Mouse (Mus musculus) C2C12 (cell line): ENCODE results near the gene Pard3b. TPM values are rescaled to one million over a fixed set of nuclear protein-coding genes. Genes with fewer than 3 reads are reported as not detected.

Source experiments
- H3K27me3 ChIP-seq: one replicate; pipeline ENCODE4 v1.6.1; 2011; ENCODE audit not compliant: control insufficient read depth, insufficient read depth, insufficient read length
- H3K36me3 ChIP-seq: one replicate; pipeline ENCODE4 v1.6.1; 2011; ENCODE audit not compliant: control insufficient read depth, insufficient read depth
- H3K4me3 ChIP-seq: one replicate; pipeline ENCODE4 v1.5.1; 2011; ENCODE audit warnings: mild to moderate bottlenecking, control low read depth; ENCODE audit not compliant: poor library complexity, insufficient read depth, severe bottlenecking
- H3K79me2 ChIP-seq: one replicate; pipeline ENCODE4 v1.6.1; 2011; ENCODE audit not compliant: control insufficient read depth, insufficient read depth
- H3K79me3 ChIP-seq: one replicate; pipeline ENCODE4 v1.6.1; 2011; ENCODE audit warnings: low read depth, control low read depth
- H3ac ChIP-seq: one replicate; pipeline ENCODE3; 2011; ENCODE audit warnings: low read depth; ENCODE audit not compliant: control insufficient read depth, insufficient read length
- CEBPB ChIP-seq: IDR thresholded peaks from one replicate; pipeline ENCODE4 v1.6.1; 2011; ENCODE audit warnings: low read depth, mild to moderate bottlenecking, control low read depth, moderate library complexity
- CTCF ChIP-seq: IDR thresholded peaks from one replicate; pipeline ENCODE4 v1.5.1; 2011; ENCODE audit not compliant: control insufficient read depth, insufficient read depth, insufficient read length
- FOSL1 ChIP-seq: IDR thresholded peaks from one replicate; pipeline ENCODE4 v1.8.0; 2011; ENCODE audit warnings: mild to moderate bottlenecking, low read length; ENCODE audit not compliant: poor library complexity, insufficient read depth, severe bottlenecking
- MAX ChIP-seq: IDR thresholded peaks from one replicate; pipeline ENCODE4 v1.6.1; 2011; ENCODE audit warnings: mild to moderate bottlenecking, control low read depth
- MYOD1 ChIP-seq: IDR thresholded peaks from one replicate; pipeline ENCODE4 v1.6.1; 2011; ENCODE audit warnings: low read depth; ENCODE audit not compliant: control insufficient read depth, insufficient read length
- MYOG ChIP-seq: IDR thresholded peaks from one replicate; pipeline ENCODE4 v1.6.1; 2011; ENCODE audit not compliant: control insufficient read depth, insufficient read length; ENCODE audit errors: extremely low read depth
- USF1 ChIP-seq: IDR thresholded peaks from one replicate; pipeline ENCODE4 v1.6.1; 2011; ENCODE audit warnings: low read depth, mild to moderate bottlenecking, control low read depth, moderate library complexity
- polyA plus RNA-seq: library from polyadenylated mRNA; unstranded; fragments of >200 nt; fragmentation: generic; extraction: Trizol; gene quantifications from one replicate; pipeline ENCODE4 v1.2.1, GENCODE M21; 2012; ENCODE audit warnings: missing spikeins

Pard3b gene
- polyA plus RNA-seq, 1 experiment, result 0.20 TPM

GRCm38 (mm10) chr1:62422896-62423650, 784.4 kb downstream of the Pard3b start:
- H3K79me3 ChIP-seq, result no peaks in the 10 kb centered on the region

GRCm38 (mm10) chr1:62425369-62425768, 786.7 kb downstream of the Pard3b start:
- Histone ChIP-seq H3K4me3 (no peak overlapping the region), H3K36me3 (no peaks in the 10 kb centered on the region), H3K79me2 (no peaks in the 10 kb centered on the region), H3K27me3 (no peaks in the 10 kb centered on the region), H3K79me3 (no peaks in the 10 kb centered on the region), H3ac (no peak overlapping the region)
- TF ChIP-seq USF1, result no peak
- peak; percentile 11 for TF ChIP-seq CEBPB
- no peak for TF ChIP-seq CTCF

More at GRCm38 (mm10) chr1:62422896-62423650, 784.4 kb downstream of the Pard3b start:
- no peak for TF ChIP-seq FOSL1
- no peak for TF ChIP-seq MYOD1
- no peak for TF ChIP-seq MAX
- TF ChIP-seq MYOG, result no peak
- no peak for TF ChIP-seq CEBPB
- TF ChIP-seq USF1, result no peak
- no peak for TF ChIP-seq CTCF
- Histone ChIP-seq H3K36me3 (no peaks in the 10 kb centered on the region), H3K4me3 (no peak overlapping the region), H3K79me2 (no peaks in the 10 kb centered on the region), H3K27me3 (no peaks in the 10 kb centered on the region), H3ac (no peak overlapping the region)

- Histone ChIP-seq H3K79me2 (no peaks in the 10 kb centered on the region), H3K4me3 (no peak overlapping the region), H3ac (no peak overlapping the region), H3K27me3 (no peaks in the 10 kb centered on the region), H3K79me3 (no peaks in the 10 kb centered on the region), H3K36me3 (no peaks in the 10 kb centered on the region)
- TF ChIP-seq MYOD1, result no peak
- no peak for TF ChIP-seq FOSL1
- no peak for TF ChIP-seq USF1
- no peak for TF ChIP-seq MAX
- no peak for TF ChIP-seq MYOG
- TF ChIP-seq CEBPB, result no peak
- TF ChIP-seq CTCF, result no peak
Observed at GRCm38 (mm10) chr1:62428736-62429135, 790.1 kb downstream of the Pard3b start.

- Histone ChIP-seq H3K27me3 (no peaks in the 10 kb centered on the region), H3K79me2 (no peaks in the 10 kb centered on the region), H3K79me3 (no peaks in the 10 kb centered on the region), H3K36me3 (no peaks in the 10 kb centered on the region), H3ac (no peak overlapping the region), H3K4me3 (no peak overlapping the region)
- no peak for TF ChIP-seq MAX
Observed at GRCm38 (mm10) chr1:62429333-62430182, 790.9 kb downstream of the Pard3b start.

GRCm38 (mm10) chr1:62431054-62431453, 792.4 kb downstream of the Pard3b start:
- Histone ChIP-seq H3K79me3 (no peaks in the 10 kb centered on the region), H3K4me3 (no peak overlapping the region), H3K79me2 (no peaks in the 10 kb centered on the region), H3K36me3 (no peaks in the 10 kb centered on the region), H3ac (no peak overlapping the region), H3K27me3 (no peaks in the 10 kb centered on the region)
- TF ChIP-seq MYOG (no peak), MYOD1 (no peak), CEBPB (no peak), FOSL1 (no peak), USF1 (no peak), CTCF (no peak), MAX (no peak)
